Mouse (Mus musculus) retina, adult 2 months (tissue): ENCODE measurements around the gene Slc25a31.

Experiments
- DNase-seq: peaks from one replicate; pipeline ENCODE4 v3.0.0-alpha.2; 2012; ENCODE audit warnings: low read depth, low spot score

The Slc25a31 gene

GRCm38 (mm10) chr3:40738381-40738912 is 29.8 kb downstream of the Slc25a31 start:
- DNase-seq = no peak

GRCm38 (mm10) chr3:40744024-40744835 is 35.6 kb downstream of the Slc25a31 start, which contains the start of gene Hspa4l:
TSS of gene Hspa4l (plus strand) at chr3:40744495.
- DNase-seq = no peak

- DNase-seq = peak; percentile 79
Observed at GRCm38 (mm10) chr3:40744836-40745660, 36.4 kb downstream of the Slc25a31 start.

- peak; percentile 45 for DNase-seq
Observed at GRCm38 (mm10) chr3:40745661-40746547, 37.2 kb downstream of the Slc25a31 start.

- DNase-seq = no peak
Observed at GRCm38 (mm10) chr3:40760746-40761145, 52.1 kb downstream of the Slc25a31 start.

- DNase-seq = no peak
Observed at GRCm38 (mm10) chr3:40761312-40761711, 52.7 kb downstream of the Slc25a31 start.
